Mouse (Mus musculus): ENCODE results near the gene Tyk2.

- TF ChIP-seq CTCF (IDR thresholded peaks at IDR 0.05; ENCODE audit: borderline replicate concordance, control insufficient read depth, extremely low read depth, insufficient read depth, low read length, poor library complexity) (no peak), POLR2A (IDR thresholded peaks at IDR 0.05; ENCODE audit: control insufficient read depth, extremely low read depth, insufficient read depth, low read length, poor library complexity) (no peak)
Observed at GRCm38 (mm10) chr9:21074173-21074572, 56.9 kb downstream of the Tyk2 start.
